In the genomic region with DNA sequence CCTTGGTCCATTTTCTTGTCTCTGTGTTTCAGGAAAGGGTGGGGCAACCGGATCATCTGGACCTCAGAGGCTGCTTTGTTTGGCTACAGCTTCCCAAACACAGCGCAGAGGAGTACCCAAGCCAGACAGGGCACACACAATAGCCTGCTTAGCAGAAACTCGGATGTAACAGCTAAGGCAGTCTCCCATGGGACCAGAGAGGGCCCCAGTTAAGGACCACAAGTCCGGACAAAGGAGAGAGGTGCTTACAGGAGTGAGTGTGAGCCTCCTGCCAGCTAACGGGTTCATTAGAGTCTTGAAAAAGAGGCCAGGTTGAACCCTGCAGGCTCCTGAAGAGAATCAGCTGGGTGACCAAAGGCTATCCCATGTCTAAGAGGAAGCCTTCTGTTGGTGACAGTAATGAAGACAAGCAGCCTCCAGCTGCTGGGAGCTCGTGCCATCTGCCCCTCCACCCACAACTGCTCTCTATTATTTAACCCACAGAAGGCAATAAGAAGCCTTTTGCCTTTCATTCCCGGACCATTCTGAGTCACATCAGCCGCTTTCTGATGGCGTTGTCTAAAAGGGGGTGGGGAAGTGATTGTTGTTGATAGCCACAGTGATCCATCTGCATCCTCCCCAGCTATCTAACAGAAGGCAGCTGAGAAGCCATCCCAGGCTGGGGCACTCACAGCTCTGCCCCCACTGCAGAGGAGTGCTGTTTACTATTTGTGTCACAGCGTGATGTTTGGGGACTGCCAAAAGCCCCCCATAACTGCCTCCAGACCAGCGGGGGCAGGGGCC, we compare ENCODE assay signal across 12 mouse cellular contexts. TPM values are rescaled to one million over a fixed set of nuclear protein-coding genes. Genes with fewer than 3 reads are reported as not detected.
DNase-seq lines count a peak whose midpoint lies in the region; ATAC-seq lines count a peak whose summit lies in the region.
"Had no signal": no experiment of that assay in that cellular context is flagged by ENCODE, and none has a peak within 500 bp of the region (broad histone marks: within the 10 kb centered on the region; RNA-seq: fewer than 3 reads in every experiment).

No protein-coding gene starts in this region.

- 60% methylated on average over 11 of the region's 11 CpGs for WGBS in midbrain, embryonic 10.5 days
- 33% methylated on average over 11 of the region's 11 CpGs for WGBS in midbrain, embryonic 16.5 days
- 48% methylated on average over 11 of the region's 11 CpGs for WGBS in hindbrain, embryonic 11.5 days

- ATAC-seq in midbrain, embryonic 16.5 days, result no peak
- ATAC-seq in hindbrain, embryonic 11.5 days (ENCODE audit: low FRiP score), result peak; percentile 90

- H3K9me3 ChIP-seq in midbrain, embryonic 10.5 days (replicated peaks), result no peaks in the 10 kb centered on the region
- H3K9me3 ChIP-seq in midbrain, embryonic 16.5 days (replicated peaks; ENCODE audit: control insufficient read depth, low read length, poor library complexity, severe bottlenecking), result no peaks in the 10 kb centered on the region
- H3K9me3 ChIP-seq in hindbrain, embryonic 11.5 days (ENCODE audit: control insufficient read depth, low read length), result no peaks in the 10 kb centered on the region

- no peak overlapping the region for H3K9ac ChIP-seq in midbrain, embryonic 16.5 days (ENCODE audit: low read depth, low read length)
- H3K9ac ChIP-seq in hindbrain, embryonic 11.5 days (ENCODE audit: low read depth, low read length), result no peak overlapping the region

- H3K36me3 ChIP-seq in midbrain, embryonic 10.5 days, result no peaks in the 10 kb centered on the region
- H3K36me3 ChIP-seq in midbrain, embryonic 16.5 days (ENCODE audit: control insufficient read depth, insufficient read depth, low read length), result no peaks in the 10 kb centered on the region
- no peaks in the 10 kb centered on the region for H3K36me3 ChIP-seq in hindbrain, embryonic 11.5 days (ENCODE audit: control insufficient read depth, insufficient read depth, low read length)

- DNase-seq in midbrain, embryonic 10.5 days (ENCODE audit: low spot score), result no peak
- DNase-seq in hindbrain, embryonic 11.5 days (ENCODE audit: low spot score), result peak; percentile 64
- DNase-seq in lung, postnatal 25 days (ENCODE audit: low spot score), result peak; percentile 26
- DNase-seq in retina, postnatal 1 day, result peak; percentile 85
- no peak for DNase-seq in spleen, postnatal 10 days (ENCODE audit: low spot score in 2 of 2)
- no peak for DNase-seq in ovary, adult 18-20 months (ENCODE audit: low spot score)
- no peak for DNase-seq in frontal cortex, postnatal 36 days (ENCODE audit: low spot score in 2 of 2)
- DNase-seq: adrenal gland, adult 2 months; gastrocnemius, postnatal 10 days; kidney, adult 8-10 months; thymus, postnatal 36 days had no signal

- H3K27me3 ChIP-seq in midbrain, embryonic 10.5 days (ENCODE audit: low read depth, poor library complexity, severe bottlenecking), result no peaks in the 10 kb centered on the region
- no peaks in the 10 kb centered on the region for H3K27me3 ChIP-seq in midbrain, embryonic 16.5 days (ENCODE audit: control insufficient read depth, insufficient read depth, low read depth, low read length)
- no peaks in the 10 kb centered on the region for H3K27me3 ChIP-seq in hindbrain, embryonic 11.5 days (ENCODE audit: control insufficient read depth, insufficient read depth, low read length)

- H3K4me2 ChIP-seq in midbrain, embryonic 16.5 days (ENCODE audit: low read length), result no peak overlapping the region
- no peak overlapping the region for H3K4me2 ChIP-seq in hindbrain, embryonic 11.5 days (replicated peaks; ENCODE audit: low read depth, low read length)

- peaks cover 35% of the 10 kb centered on the region for H3K4me1 ChIP-seq in midbrain, embryonic 10.5 days
- H3K4me1 ChIP-seq in midbrain, embryonic 16.5 days (ENCODE audit: control insufficient read depth, insufficient read depth, low read length), result no peaks in the 10 kb centered on the region; the same call in 1 of the 2 replicates
- peaks cover 3% of the 10 kb centered on the region for H3K4me1 ChIP-seq in hindbrain, embryonic 11.5 days (replicated peaks; ENCODE audit: control insufficient read depth, insufficient read depth, low read length)

- peak overlapping the region; percentile 70 for H3K27ac ChIP-seq in midbrain, embryonic 10.5 days (replicated peaks)
- no peak overlapping the region for H3K27ac ChIP-seq in midbrain, embryonic 16.5 days (ENCODE audit: low read length)
- H3K27ac ChIP-seq in hindbrain, embryonic 11.5 days (ENCODE audit: low read depth, low read length), result peak overlapping the region; percentile 80

- H3K4me3 ChIP-seq in midbrain, embryonic 10.5 days, result no peak overlapping the region
- H3K4me3 ChIP-seq in midbrain, embryonic 16.5 days (ENCODE audit: low read depth, low read length), result no peak overlapping the region
- H3K4me3 ChIP-seq in hindbrain, embryonic 11.5 days (ENCODE audit: low read depth, low read length), result no peak overlapping the region

RNA-seq across cellular contexts. Expression of gene Sstr2, which starts 35.1 kb away (rescaled TPM):
- polyA plus RNA-seq in midbrain, embryonic 10.5 days (2016; fragmentation: Nextera tagmentation; extraction: Ambion mirVana), result 5.3 and 8.7 TPM in 2 replicates
- polyA plus RNA-seq in midbrain, embryonic 16.5 days (2015; fragmentation: Nextera tagmentation; extraction: Ambion mirVana), result 15.5 and 17.3 TPM in 2 replicates
- polyA plus RNA-seq in hindbrain, embryonic 11.5 days (2014; fragmentation: Nextera tagmentation; extraction: Ambion mirVana), result 36.9 and 41.9 TPM in 2 replicates

Comparison
In these comparisons a context has a peak if more than half of its experiments do, and no peak if none do; other contexts are left out.
1. DNase-seq: peak in hindbrain, embryonic 11.5 days (single experiment), lung, postnatal 25 days (single experiment) and retina, postnatal 1 day (single experiment); none in midbrain, embryonic 10.5 days (single experiment), spleen, postnatal 10 days (0 of 2), ovary, adult 18-20 months (single experiment) and frontal cortex, postnatal 36 days (0 of 2).